Mouse (Mus musculus) frontal cortex, postnatal 14 days (tissue): Measurements from ENCODE around the gene Tpra1.

Source experiments
- DNase-seq, 2 experiments: peaks; one replicate each; pipeline ENCODE4 v3.0.0; 2022; ENCODE audit warnings: low spot score in 2 of 2

Tpra1 gene

DNA sequence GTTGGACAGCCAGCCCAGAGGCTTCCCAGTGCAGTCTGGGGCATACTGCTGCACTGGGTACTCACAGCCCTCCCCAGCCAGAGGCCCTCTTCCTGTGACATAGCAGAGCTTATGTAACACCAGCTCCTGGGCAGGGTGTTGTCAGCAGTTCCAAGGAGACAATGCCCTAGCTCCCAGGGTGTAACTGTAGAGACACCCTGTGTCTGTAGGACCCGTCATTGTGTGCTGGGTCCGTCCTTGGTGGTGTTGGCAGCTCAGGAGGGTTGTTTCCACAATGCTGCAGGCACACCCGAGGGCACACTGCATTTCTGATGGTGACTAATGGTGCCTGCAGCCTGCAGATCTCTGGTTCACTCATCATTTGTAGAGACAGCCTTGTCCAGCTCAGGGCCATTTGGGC is 24.8 kb downstream of the Tpra1 start:
- DNase-seq, result no peak

DNA sequence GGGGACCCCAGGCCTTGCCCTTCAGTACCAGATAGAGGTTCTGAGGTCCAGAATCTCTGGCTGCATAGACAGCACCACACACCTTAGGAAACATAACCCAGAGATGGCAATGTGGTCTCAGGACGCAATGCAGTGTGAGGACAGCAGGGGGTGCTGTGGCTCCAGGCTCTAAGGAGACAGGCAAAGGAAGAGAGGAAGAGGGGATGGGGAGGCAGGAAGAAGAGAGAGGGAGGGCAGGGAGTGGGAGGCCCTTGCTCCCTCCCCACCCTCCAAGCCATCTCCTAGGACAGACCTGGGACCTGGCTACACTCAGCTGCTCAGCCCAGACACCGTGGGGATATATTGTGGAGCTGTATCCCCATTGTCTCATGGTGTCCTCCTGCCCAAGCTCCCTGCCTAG is 25.5 kb downstream of the Tpra1 start:
- peak; percentile 68 to 84 for DNase-seq

DNA sequence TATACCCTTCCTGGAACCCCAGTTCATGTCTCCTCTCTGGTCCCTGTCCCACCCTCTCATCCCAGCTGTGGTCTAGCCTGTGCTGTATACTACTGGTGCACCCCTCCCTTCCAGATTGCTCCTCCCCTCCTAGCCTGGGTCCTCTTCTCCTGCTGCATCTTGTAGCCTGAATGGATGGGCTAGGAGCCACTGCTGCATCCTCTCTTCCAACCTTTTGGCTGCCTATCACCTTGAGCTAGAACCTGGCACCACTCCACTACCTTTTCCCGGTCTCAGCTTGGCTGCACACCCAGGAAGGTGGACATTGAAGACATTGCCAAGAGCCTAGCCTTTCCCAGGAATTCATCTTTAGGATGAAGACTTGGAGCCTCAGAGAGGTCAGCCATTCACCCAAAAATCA is 26.0 kb downstream of the Tpra1 start:
- no peak for DNase-seq

DNA sequence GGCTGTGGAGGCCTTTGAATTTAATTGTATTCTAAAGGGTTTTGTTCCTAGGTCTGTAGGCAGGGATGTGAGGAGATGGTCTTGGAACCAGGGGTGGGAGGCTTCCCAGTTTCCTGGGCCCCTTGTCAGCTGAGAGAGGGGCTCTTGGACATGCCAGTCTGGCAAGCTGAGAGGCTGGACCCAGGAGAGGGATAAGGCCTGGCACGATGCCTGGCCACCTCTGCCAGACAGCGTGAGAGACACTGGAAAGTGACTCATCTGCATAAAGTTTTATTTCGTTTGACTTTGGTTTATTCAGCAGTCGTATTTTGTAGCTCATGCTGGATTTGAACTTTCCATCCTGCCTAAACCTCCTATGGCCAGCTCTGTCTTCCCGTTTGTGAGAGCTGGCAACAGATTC is 26.5 kb downstream of the Tpra1 start:
- no peak for DNase-seq

DNA sequence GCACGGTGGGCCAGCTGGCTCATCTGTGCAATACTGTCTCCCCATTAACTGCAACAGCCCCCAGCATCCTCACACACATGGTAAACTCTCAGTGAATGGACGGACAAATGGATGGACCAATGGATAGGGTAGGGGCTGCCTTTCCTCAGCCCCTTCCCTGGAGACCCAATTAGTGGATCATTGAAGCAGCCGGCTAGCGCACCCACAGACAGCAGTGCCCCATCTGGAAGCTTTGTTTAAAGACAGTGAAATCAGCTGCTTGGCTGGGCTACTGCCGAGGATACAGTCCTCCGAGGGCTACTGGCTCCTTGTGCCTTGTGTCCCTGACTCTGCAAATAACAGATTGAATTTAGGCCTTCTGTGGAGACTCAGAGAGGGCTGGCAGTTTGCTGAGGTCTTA is 27.4 kb downstream of the Tpra1 start:
- no peak for DNase-seq

DNA sequence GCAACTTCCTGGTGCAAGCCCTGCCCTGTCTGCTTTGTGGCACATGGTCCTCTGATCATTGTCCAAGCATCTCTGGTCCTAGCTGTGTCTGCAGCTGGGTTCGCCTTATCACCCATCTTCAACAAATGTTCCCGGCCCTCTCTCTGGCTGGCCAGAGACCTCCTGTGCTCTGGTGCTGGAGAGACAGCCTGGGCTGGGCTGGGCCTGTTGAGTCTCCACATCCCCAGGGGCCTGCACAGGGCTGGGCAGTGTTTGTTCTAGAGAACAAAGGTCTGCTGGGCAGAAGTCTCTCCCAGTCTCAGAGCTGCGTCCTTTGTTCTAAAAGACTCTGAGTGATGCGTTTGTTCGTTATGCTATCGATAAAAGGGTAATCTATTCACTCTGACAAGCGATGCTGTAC is 28.0 kb downstream of the Tpra1 start:
- DNase-seq, result no peak

DNA sequence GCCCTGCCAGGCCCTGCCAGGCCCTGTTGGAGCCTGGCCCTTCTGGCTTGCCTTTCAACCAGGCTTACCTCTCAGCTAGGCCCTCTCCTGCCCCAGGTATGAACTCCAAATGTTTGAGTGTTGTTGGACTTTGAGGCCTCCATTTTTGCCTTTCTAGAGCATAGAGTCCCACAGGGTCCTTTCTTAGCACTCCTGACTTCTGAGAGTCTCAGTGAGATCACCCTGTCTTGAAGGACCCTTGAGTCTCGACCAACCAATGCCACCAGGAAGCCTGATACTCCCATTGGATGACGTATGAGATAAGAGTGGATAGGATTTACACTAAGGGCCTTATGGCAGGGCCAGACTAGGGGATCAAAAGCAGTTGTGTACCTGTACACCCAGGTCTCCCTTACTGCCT is 29.4 kb downstream of the Tpra1 start:
- DNase-seq, result peak in 1 of 2 experiments; percentile 1

DNA sequence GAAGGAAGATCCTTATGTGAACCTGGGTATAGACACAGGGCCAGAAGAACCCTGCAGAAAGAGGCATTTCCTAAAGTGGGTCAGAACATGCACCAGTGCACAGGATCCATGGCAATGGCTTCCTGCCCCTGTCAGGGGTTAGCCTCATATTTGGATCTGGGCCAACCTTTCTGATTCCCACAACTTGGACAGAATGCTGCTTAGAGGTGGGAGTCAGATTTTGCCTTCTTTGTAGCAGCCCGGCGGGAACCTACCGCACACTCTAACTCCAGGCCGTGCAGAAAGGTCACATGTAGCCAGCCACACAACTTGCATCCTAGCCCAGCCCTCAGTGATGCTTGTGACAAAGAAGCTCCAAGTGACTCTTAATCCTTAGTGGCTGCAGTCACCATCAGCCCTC is 32.1 kb downstream of the Tpra1 start:
- peak in 1 of 2 experiments; percentile 1 for DNase-seq

DNA sequence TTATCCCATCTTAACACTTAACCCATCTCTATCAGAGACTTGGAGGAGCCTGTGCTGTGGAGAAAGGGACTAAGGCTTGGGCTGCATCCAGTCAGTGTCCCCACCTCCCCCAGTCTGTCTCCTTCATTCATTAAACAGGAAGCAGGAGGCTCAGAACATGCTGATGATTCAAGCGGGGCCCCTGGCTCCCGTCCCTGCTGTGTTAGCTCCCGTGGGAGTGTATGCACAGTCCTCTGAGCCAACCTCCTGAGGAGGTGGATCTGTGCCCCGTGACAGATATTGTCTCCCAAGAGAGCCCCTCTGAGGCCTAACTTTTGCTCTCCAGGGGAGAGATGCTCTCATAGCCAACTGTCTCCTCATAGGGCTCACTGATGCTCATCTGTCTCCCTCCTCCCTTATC is 32.8 kb downstream of the Tpra1 start:
- peak in 1 of 2 experiments; percentile 39 for DNase-seq

DNA sequence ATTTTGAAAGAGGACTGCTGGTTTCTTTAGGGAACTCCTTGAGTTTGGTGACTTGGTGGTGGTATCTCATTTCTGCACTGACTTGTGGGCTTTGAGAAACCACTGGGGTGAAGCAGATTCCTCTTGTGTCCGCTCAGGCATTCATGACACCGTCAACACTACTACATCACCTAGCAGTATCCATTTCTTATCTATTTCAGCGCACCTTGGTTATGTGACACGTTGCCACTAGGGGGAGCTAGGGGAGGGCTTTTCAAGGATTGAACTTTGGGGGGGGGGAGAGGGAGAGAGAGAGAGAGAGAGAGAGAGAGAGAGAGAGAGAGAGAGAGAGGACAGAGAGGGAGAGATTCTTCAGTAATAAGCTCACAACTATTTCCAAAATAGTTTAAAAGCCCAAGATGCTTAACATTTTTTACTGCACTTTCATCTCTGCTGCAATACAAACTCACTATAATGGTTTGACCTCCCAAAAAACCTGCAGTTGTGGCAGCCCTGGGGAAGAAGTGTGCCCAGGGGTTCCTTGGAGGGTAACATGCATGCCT is 33.8 kb downstream of the Tpra1 start:
- peak in 1 of 2 experiments; percentile 15 for DNase-seq

DNA sequence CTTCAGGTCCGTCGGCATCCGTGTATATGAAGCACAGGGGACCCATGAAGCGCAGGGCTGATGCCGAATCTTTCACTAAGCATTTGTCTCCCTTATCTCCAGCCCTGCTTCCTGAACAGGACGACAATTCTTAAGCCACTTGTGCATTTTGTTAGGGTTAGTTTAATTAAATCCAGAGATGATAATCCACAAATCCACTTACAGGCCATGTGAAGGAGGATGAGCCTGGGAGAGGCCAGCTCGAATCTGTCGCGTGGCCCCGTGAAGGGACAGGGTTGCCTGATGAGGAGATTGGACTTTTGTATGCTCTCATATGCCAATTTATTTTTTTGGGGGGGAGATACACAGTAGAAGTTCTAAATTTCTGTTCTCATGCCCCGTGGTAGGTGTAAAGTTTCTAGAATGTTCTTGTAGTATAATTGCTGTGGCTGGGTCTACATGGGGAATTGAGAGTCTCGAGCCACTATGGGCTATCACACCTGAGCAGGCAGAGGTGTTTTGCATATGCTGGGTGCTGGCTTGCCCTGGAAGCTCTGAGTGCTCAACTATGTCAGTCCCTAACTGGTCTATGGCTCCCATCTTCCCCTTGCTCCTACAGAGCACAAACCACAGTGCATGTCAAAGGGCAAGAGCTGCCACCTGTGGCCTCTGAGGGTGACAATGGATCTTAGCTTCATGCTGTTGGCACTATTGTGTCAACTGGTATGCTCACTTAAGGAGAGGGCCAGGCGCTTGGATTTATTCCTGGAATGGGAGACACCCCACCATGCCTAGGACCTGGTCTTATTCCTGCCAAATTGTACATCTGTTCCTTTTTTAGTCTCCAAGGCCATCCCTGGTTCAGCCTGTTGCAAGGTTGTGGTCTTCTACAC is 34.5 kb downstream of the Tpra1 start:
- DNase-seq, result peak in 1 of 2 experiments; percentile 11

DNA sequence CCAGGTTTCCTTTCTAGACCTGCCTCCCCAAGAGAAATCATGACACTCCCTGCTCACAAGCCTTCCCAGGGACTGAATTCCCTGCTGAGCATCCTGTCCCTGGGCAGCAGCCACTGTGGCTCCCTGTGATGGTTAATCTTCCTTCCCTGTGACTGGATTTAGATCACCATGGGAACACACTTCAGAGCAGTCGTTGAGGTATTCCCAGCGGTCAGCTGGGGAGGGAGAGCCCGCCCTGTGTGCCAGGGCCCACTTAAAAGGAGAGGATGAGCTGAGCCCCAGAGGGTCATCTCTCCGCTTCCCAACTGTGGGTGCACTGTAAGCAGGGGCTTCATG is 35.1 kb downstream of the Tpra1 start:
- no peak for DNase-seq

DNA sequence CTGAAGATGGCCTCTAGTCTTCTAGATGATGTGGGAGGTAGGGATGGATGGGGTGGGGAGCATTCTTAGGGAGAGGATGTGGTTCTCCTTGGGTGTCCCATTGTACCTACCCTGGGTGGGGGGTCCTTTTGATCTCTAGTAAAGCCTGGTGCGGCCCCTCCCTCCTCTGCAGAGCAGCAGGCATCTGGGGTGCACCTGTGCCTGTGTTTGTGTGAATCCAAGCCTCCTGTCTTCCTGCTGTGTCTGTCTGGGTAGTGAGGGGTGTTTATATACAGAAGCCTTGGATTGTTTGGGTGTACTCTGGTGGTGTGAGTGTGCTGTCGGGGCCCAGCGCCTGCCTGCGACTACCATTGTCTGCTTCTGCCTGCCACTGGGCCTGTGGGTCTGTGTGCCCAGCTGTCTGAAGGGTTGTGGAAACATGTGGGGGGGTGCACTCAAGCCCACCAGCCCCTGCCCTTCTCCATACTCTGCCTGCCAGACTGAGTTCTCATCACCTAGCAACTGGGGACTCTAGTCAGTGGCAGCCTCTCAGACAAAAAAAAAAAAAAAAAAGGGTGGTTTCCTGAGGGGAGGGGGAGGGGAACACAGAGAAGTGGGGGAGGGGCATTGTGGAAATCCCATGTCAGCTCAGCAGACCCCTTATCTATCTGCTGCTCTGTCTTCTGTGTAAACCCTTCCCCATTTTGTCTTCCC is 36.1 kb downstream of the Tpra1 start:
- DNase-seq, result peak in 1 of 2 experiments; percentile 24

DNA sequence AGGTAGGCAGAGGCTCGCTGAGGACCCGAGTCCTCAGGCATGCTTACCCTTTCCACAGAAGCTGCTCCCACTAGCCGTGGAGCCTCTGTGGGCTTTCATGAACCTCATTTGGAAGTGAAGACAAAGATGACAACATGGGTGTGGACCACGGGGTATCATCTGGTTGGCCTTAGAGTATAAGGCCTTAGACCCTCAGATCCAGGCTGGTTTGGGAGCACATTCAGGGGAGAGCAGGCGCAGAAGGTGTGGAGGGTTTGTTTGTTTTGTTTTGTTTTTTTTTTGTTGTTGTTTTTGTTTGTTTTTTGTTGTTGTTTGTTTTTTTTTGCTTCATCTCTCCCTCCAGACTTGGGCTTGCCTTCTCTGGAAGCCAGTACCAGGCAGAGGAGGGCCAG is 36.6 kb downstream of the Tpra1 start:
- DNase-seq, result peak in 1 of 2 experiments; percentile 2

DNA sequence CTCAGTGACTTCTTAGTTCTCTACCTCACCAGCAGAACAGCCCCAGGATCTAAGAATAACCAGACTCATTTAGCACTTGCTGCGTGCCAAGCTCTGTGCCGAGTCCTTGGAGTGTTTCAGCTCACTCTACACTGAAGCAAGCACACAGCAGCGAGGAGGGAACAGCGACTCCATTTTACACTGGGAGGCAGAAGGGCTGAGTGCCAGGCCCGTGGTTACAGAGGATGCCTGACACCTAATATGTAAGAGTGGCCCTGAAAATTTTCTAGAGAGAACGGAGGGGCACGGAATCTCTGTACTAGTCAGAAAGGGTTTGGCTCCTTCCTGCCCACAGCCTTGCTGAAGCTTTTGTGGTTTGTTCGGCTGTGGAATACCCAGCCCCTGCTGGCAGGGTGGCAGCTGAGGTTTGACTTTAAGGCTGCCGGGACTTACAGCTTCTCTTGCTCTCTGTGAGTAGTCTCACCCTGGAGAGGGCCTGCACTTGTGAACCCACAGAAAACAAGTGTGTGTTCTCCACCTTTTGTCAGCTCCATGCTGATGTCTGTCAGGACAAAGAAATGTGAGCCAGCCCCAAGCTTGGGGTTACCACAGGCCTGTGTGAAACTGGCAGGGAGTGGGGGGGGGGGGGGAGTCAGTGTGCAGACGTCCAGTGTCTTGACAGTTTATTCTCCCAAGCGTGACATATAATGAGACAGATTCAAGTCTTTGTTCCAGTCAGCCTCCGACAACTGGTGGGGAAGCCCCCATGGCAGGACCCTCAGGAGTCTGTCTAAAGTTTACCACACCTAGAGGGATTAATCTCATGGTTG is 37.4 kb downstream of the Tpra1 start:
- DNase-seq, result peak in 1 of 2 experiments; percentile 46

DNA sequence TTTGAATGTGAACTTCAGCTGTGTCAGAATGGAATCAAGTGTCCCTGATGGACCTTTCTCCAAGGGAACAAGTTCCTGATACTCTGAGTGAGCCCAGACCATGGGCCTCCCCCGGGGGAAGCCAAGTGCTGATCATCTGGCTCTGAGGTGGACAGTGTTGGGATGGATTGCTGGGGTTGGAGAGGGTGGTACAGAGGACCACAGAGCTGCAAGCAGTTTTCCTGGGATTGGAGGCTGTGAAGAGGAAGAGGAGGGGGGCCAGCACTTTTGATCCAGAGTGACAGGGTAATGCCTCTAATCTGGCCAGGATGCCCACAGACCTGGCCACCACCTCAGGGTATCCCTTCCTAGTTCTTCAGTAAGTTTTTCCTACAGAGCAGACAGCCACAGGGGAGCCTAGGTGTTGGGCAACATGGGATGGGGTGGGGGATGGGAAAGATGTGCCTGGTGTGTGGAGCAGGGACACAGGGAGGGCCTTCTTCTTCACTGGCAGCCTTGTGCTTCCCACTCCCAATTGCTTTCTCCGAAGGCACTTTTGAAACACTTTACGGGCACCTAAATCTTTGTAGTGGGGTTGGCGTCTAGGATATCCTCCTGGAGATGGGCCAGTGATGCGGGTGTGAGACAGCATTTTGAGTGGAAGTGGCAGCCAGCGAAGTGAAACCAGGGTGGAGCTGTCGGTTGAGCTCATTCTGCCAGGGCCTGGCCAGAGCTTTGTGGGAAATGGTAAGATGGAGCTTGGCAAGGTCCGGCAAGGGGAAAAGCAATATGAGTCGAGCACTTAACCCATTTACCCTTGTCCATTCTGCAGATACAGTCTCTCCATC is 38.3 kb downstream of the Tpra1 start:
- DNase-seq, result peak in 1 of 2 experiments; percentile 19

DNA sequence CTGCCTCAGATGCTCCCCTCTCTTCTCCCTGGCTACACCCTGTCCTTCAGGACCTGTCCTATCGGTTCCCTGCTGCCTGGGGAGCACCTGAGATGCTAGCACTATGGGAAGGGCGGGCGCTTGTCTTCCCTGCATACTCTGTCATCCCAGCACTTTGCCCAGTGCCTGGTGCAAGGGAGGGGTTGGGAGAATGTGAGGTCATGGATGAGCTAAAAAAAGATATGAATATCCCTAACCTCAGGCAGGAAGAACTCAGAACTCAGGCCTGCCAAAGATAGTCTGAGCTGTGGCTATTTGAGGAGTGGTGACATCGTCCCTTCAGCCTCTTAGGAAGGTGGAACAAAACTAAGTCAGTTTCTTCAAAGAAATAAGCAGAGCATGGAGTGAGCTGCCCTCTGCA is 39.6 kb downstream of the Tpra1 start:
- DNase-seq, result peak in 1 of 2 experiments; percentile 3

DNA sequence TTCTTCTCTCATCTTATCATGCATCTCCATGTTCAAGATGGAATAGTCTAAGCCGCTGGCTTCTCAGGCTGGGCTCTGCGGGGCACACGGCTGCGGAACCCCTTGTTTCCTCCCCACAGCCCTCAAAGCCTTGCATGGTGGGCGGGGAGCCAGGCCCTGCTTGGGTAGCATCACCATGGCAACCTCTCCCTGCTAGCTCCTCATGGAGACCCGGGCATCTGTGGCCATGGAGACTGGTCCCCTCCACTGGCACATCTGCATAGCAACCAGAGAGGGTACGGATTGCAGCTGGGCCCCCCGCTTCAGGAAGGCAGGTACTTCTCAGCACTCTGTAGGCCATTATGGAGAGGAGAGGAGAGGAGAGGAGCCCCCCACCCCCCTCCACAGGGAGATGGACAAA is 40.5 kb downstream of the Tpra1 start:
- peak in 1 of 2 experiments; percentile 65 for DNase-seq

DNA sequence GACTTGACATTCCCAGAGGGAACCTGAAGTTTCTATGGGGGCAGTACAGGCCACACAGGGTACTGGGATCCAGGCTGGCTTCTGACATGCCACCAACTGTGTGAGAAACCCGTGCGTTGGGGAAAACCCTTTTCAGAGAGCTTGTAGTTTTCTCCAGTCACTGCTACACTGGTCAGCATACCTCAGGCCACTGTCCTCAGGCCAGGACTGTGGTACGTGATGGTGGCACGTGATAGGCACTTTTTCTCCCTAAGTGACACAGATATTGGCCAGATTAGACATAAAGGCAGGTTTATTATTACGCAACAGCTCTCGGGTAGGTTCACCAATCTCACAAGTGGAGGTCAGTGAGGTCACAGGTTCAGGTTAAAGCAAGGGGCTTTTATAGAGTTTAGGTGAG is 41.6 kb downstream of the Tpra1 start:
- peak in 1 of 2 experiments; percentile 2 for DNase-seq

DNA sequence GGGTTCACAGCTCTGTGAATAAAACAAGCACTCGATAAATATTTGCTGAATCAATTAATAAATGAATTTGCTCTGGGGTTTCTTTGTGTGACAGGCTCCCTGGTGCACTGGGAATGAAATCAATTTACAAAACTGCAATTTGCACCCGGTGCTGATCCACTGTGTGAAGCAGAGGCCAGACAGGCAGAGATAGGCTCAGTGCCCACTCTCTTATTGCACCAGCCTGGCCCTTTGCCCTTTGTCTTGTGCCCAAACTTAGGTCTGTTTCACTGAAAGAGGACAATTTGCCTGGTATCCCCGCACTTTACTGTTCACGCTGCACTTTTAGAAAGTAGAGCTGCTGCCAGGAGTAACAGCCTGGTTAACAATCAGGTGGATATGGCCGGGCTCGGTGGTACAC is 44.4 kb downstream of the Tpra1 start:
- peak in 1 of 2 experiments; percentile 2 for DNase-seq

DNA sequence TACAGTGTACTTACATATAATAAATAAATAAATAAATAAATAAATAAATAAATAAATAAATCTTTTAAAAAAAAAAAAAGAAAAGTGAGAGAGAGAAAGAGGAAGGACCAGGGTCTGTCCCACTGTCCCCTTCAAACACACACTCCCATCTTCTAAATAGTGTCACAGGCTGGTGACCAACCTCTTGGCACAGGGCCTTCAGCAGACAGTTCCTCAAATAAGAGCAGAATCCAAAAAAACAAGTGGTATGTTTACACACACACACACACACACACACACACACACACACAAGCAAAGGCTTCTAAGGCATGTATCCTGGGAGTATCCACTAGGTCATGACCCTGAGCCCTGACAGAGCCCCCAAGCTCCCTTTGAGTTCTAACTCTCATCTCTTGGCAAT is 45.7 kb downstream of the Tpra1 start:
- no peak for DNase-seq
